Mouse (Mus musculus): ENCODE data around the gene Fam83g.

DNA sequence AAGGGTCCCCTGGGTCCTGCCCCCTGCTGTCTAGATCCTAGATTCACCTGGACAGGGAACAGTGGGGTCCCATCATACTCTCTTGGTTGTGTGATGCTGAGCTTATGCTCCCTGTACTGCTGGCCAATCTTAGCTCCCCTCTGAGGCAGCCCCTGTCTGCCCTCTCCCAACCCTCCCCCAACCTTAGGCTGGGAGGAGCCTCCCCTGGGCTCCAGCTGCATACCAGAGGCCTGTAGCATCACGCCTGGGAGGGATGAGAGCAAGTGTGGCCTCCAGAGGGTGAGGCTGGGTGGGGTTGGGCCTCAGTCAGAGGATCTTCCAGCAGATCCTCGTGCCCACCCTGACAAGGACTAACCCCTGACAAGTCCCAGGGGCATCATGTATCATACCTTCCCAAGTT, 3.7 kb downstream of the Fam83g start:
- TF ChIP-seq CTCF (IDR thresholded peaks at IDR 0.05; ENCODE audit: extremely low read depth, insufficient read depth, insufficient read length, insufficient replicate concordance) (no peak), POLR2A (IDR thresholded peaks at IDR 0.05; ENCODE audit: low read depth, low read length) (no peak)
